Mouse (Mus musculus): ENCODE measurements around the gene Slc29a1. TPM values are rescaled to one million over a fixed set of nuclear protein-coding genes. Genes with fewer than 3 reads are reported as not detected.

The Slc29a1 gene
- total and polyA plus RNA-seq, 3 experiments = 80.3 to 160 (median 84.6) TPM

- DNase-seq = peak in 1 of 2 experiments; percentile 22
- intact Hi-C loops (cut with DNase I) = loop anchor here (10.0 kb wide), 2 partner anchors 295 to 565 kb away; partner anchors contain the start of gene Mad2l1bp
- Histone ChIP-seq H3K4me1 (ENCODE audit: control insufficient read depth, insufficient read depth, low read length) (peaks cover 33% of the 10 kb centered on the region), H3K27me3 (ENCODE audit: control insufficient read depth, insufficient read depth, low read length) (no peaks in the 10 kb centered on the region), H3K36me3 (ENCODE audit: control insufficient read depth, insufficient read depth, low read length) (peaks cover 7% of the 10 kb centered on the region; the same call in 1 of the 2 replicates), H3K27ac (no peak overlapping the region), H3K79me2 (replicated peaks; ENCODE audit: control insufficient read depth, insufficient read depth, low read length) (no peaks in the 10 kb centered on the region), H3K9ac (ENCODE audit: low read depth, low read length) (no peak overlapping the region), H3K4me3 (no peak overlapping the region)
- 93% methylated on average over 8 of the region's 8 CpGs for WGBS
- TF ChIP-seq EP300 (IDR thresholded peaks at IDR 0.05; ENCODE audit: insufficient read depth, low read depth, low read length) (no peak), POLR2A (IDR thresholded peaks at IDR 0.05; ENCODE audit: insufficient read depth, low read depth, low read length) (no peak), CTCF (IDR thresholded peaks at IDR 0.05) (no peak)
Observed at GRCm38 (mm10) chr17:45589844-45590243, 9.6 kb downstream of the Slc29a1 start.

GRCm38 (mm10) chr17:45589236-45589635 lies 10.2 kb downstream of the Slc29a1 start:
- no peak overlapping the region for H3K4me3 ChIP-seq
- peaks cover 36% of the 10 kb centered on the region for H3K4me1 ChIP-seq (ENCODE audit: control insufficient read depth, insufficient read depth, low read length)
- TF ChIP-seq EP300 (IDR thresholded peaks at IDR 0.05; ENCODE audit: insufficient read depth, low read depth, low read length) (no peak), CTCF (IDR thresholded peaks at IDR 0.05) (no peak), POLR2A (IDR thresholded peaks at IDR 0.05; ENCODE audit: insufficient read depth, low read depth, low read length) (no peak)
- H3K27ac ChIP-seq = no peak overlapping the region
- DNase-seq = no peak
- intact Hi-C loops (cut with DNase I) = loop anchor here (10.0 kb wide), 2 partner anchors 296 to 566 kb away; partner anchors contain the start of gene Mad2l1bp
- WGBS = 93% methylated on average over 7 of the region's 7 CpGs
- H3K36me3 ChIP-seq (ENCODE audit: control insufficient read depth, insufficient read depth, low read length) = peaks cover 7% of the 10 kb centered on the region; the same call in 1 of the 2 replicates
- H3K79me2 ChIP-seq (replicated peaks; ENCODE audit: control insufficient read depth, insufficient read depth, low read length) = no peaks in the 10 kb centered on the region
- no peak overlapping the region for H3K9ac ChIP-seq (ENCODE audit: low read depth, low read length)
- H3K27me3 ChIP-seq (ENCODE audit: control insufficient read depth, insufficient read depth, low read length) = no peaks in the 10 kb centered on the region

- Histone ChIP-seq H3K79me2 (replicated peaks; ENCODE audit: control insufficient read depth, insufficient read depth, low read length) (no peaks in the 10 kb centered on the region), H3K9ac (ENCODE audit: low read depth, low read length) (no peak overlapping the region), H3K27me3 (ENCODE audit: control insufficient read depth, insufficient read depth, low read length) (no peaks in the 10 kb centered on the region), H3K27ac (no peak overlapping the region), H3K4me3 (no peak overlapping the region), H3K4me1 (ENCODE audit: control insufficient read depth, insufficient read depth, low read length) (peaks cover 35% of the 10 kb centered on the region), H3K36me3 (ENCODE audit: control insufficient read depth, insufficient read depth, low read length) (peaks cover 11% of the 10 kb centered on the region; the same call in 1 of the 2 replicates)
- WGBS = 86% methylated on average over 7 of the region's 7 CpGs
- intact Hi-C loops (cut with DNase I) = loop anchor here (10.0 kb wide), 2 partner anchors 296 to 566 kb away; partner anchors contain the start of gene Mad2l1bp
- no peak for DNase-seq
- no peak for TF ChIP-seq POLR2A (IDR thresholded peaks at IDR 0.05; ENCODE audit: insufficient read depth, low read depth, low read length)
- no peak for TF ChIP-seq CTCF (IDR thresholded peaks at IDR 0.05)
- no peak for TF ChIP-seq EP300 (IDR thresholded peaks at IDR 0.05; ENCODE audit: insufficient read depth, low read depth, low read length)
Observed at GRCm38 (mm10) chr17:45588370-45588769, 11.0 kb downstream of the Slc29a1 start.

GRCm38 (mm10) chr17:45586449-45586837 lies 13.0 kb downstream of the Slc29a1 start:
- H3K36me3 ChIP-seq (ENCODE audit: control insufficient read depth, insufficient read depth, low read length) = peaks cover 11% of the 10 kb centered on the region; the same call in 1 of the 2 replicates
- H3K27ac ChIP-seq = peak overlapping the region; percentile 90; the same call in 1 of the 2 replicates
- peaks cover 29% of the 10 kb centered on the region for H3K4me1 ChIP-seq (ENCODE audit: control insufficient read depth, insufficient read depth, low read length)
- no peak overlapping the region for H3K9ac ChIP-seq (ENCODE audit: low read depth, low read length)
- H3K4me3 ChIP-seq = no peak overlapping the region
- peak in 1 of 2 experiments; percentile 45 for DNase-seq
- no peaks in the 10 kb centered on the region for H3K27me3 ChIP-seq (ENCODE audit: control insufficient read depth, insufficient read depth, low read length)
- WGBS = 100% methylated on average over 3 of the region's 3 CpGs
- TF ChIP-seq CTCF (IDR thresholded peaks at IDR 0.05) = peak; percentile 61
- TF ChIP-seq EP300 (IDR thresholded peaks at IDR 0.05; ENCODE audit: insufficient read depth, low read depth, low read length) = no peak
- intact Hi-C loops (cut with DNase I) = loop anchor here (10.0 kb wide), 2 partner anchors 298 to 568 kb away; partner anchors contain the start of gene Mad2l1bp
- H3K79me2 ChIP-seq (replicated peaks; ENCODE audit: control insufficient read depth, insufficient read depth, low read length) = no peaks in the 10 kb centered on the region

GRCm38 (mm10) chr17:45585725-45586448 lies 13.5 kb downstream of the Slc29a1 start:
- DNase-seq = peak in 1 of 2 experiments; percentile 37
- intact Hi-C loops (cut with DNase I) = loop anchor here (2.0 to 10.0 kb wide), 4 partner anchors 13 to 569 kb away; partner anchors contain the start of genes Mad2l1bp and Slc29a1
- TF ChIP-seq EP300 (IDR thresholded peaks at IDR 0.05; ENCODE audit: insufficient read depth, low read depth, low read length) (0 out of 2 replicates have a peak, but pooled peaks have one; percentile 8), POLR2A (IDR thresholded peaks at IDR 0.05; ENCODE audit: insufficient read depth, low read depth, low read length) (no peak), CTCF (IDR thresholded peaks at IDR 0.05) (no peak)
- Histone ChIP-seq H3K79me2 (replicated peaks; ENCODE audit: control insufficient read depth, insufficient read depth, low read length) (no peaks in the 10 kb centered on the region), H3K27me3 (ENCODE audit: control insufficient read depth, insufficient read depth, low read length) (no peaks in the 10 kb centered on the region), H3K36me3 (ENCODE audit: control insufficient read depth, insufficient read depth, low read length) (peaks cover 11% of the 10 kb centered on the region; the same call in 1 of the 2 replicates), H3K27ac (peak overlapping the region; percentile 90), H3K9ac (ENCODE audit: low read depth, low read length) (peak overlapping the region; percentile 51), H3K4me1 (ENCODE audit: control insufficient read depth, insufficient read depth, low read length) (peaks cover 27% of the 10 kb centered on the region), H3K4me3 (peak overlapping the region; percentile 9; the same call in 1 of the 2 replicates)
- WGBS = 55% methylated on average over 23 of the region's 23 CpGs
